Mouse (Mus musculus) megakaryocyte, embryonic 14.5 days (primary cell): ENCODE results near the gene Dock4.

ENCODE experiments used
- FLI1 ChIP-seq: IDR thresholded peaks from 2 replicates; pipeline ENCODE4 v1.6.1; 2012; ENCODE audit warnings: low read length, inconsistent platforms, mixed read lengths
- GATA1 ChIP-seq: IDR thresholded peaks from 3 replicates; pipeline ENCODE4 v1.6.1; 2012; ENCODE audit warnings: mixed read lengths, low read length, inconsistent platforms, borderline replicate concordance

GRCm38 (mm10) chr12:40635991-40636390, 190.2 kb downstream of the Dock4 start:
- TF ChIP-seq FLI1 (no peak), GATA1 (no peak)
